Mouse (Mus musculus): ENCODE measurements around the gene Nrp2. TPM values are rescaled to one million over a fixed set of nuclear protein-coding genes. Genes with fewer than 3 reads are reported as not detected.

Nrp2 gene
- polyA plus RNA-seq, 1 experiment from 2014 or later, result 31.1 TPM

DNA sequence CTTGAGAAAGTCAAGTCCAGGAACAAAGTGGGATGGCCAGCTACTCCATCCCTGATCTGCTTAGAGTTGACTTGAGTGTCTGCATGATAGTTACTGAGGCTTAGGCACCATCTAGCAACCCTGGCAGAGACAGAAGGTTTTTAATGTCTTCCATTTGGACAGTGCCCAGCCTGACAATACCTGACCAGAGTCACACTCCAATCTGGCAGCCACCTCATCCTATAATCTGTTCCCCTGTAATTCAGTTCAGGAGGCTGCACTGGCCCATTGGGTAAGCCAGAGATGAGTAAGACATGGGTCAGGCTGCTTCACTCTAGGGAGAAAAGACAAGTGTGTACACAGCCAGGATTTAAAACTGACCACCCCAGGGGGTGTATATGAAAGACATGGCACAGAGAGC, 79.5 kb downstream of the Nrp2 start:
- ATAC-seq, result no peak
- Histone ChIP-seq H3K4me3 (replicated peaks) (no peak overlapping the region), H3K36me3 (peaks cover 10% of the 10 kb centered on the region)

DNA sequence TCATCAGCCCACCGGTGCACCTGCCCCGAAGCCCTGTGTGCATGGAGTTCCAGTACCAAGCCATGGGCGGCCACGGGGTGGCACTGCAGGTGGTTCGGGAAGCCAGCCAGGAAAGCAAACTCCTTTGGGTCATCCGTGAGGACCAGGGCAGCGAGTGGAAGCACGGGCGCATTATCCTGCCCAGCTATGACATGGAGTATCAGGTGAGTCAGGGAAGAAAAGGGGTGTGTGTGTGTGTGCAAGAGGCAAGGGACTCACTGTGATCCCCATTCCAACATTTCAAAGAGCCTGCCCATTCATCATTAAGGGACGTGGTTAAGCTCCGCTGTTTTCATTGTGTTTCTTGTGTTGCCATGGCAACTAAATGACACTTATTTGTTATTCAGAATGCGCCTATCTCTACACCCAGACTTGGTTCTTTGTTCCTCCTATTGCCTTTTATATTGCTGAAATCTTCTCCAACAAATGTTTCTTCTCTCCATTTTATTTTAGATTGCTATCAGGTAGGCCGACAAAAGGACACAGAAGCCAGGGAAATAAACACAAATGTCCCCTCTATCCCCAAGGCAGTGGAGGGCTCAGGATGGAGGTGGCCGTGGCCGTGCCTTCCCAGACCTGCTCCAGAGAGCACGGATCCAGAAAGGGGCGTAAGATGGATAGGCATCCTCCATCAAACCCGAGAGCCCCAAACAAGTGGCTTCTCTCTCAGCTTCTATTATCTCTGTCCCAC, 80.4 kb downstream of the Nrp2 start:
- Histone ChIP-seq H3K9me3 (no peaks in the 10 kb centered on the region), H3K36me3 (peaks cover 10% of the 10 kb centered on the region), H3K27ac (no peak overlapping the region), H3K27me3 (replicated peaks) (no peaks in the 10 kb centered on the region), H3K4me1 (replicated peaks) (no peaks in the 10 kb centered on the region; the same call in 1 of the 2 replicates), H3K9ac (no peak overlapping the region), H3K4me3 (replicated peaks) (no peak overlapping the region), H3K4me2 (replicated peaks) (no peak overlapping the region)
- ATAC-seq, result no peak
- 81% methylated on average over 18 of the region's 18 CpGs for WGBS

More for the DNA sequence above, 79.5 kb downstream of the Nrp2 start:
- Histone ChIP-seq H3K9me3 (no peaks in the 10 kb centered on the region), H3K27me3 (replicated peaks) (no peaks in the 10 kb centered on the region), H3K4me1 (replicated peaks) (peaks cover under 1% of the 10 kb centered on the region), H3K4me2 (replicated peaks) (no peak overlapping the region), H3K27ac (no peak overlapping the region), H3K9ac (no peak overlapping the region)

DNA sequence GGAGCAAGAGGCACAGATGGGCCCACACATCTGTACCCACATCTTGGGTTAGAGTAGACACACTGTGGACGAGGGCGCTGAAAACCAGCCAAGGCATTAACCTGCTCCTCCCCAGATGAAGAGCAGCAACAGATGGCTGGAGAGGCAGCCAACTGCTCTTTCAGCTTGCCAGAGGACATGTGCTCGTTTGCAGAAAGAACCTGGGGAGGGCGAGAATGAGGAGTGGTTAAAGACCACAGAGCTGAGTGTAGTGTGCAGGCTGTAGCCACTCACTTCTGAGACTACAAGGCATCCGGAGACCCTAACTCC, 81.0 kb downstream of the Nrp2 start:
- H3K4me1 ChIP-seq (replicated peaks), result no peaks in the 10 kb centered on the region; the same call in 1 of the 2 replicates
- H3K9me3 ChIP-seq, result no peaks in the 10 kb centered on the region
- no peak for ATAC-seq
- no peaks in the 10 kb centered on the region for H3K27me3 ChIP-seq (replicated peaks)
- no peak overlapping the region for H3K4me2 ChIP-seq (replicated peaks)
- H3K36me3 ChIP-seq, result peaks cover 10% of the 10 kb centered on the region
- H3K27ac ChIP-seq, result no peak overlapping the region
- 67% methylated on average over 5 of the region's 5 CpGs for WGBS
- no peak overlapping the region for H3K9ac ChIP-seq
- H3K4me3 ChIP-seq (replicated peaks), result no peak overlapping the region

DNA sequence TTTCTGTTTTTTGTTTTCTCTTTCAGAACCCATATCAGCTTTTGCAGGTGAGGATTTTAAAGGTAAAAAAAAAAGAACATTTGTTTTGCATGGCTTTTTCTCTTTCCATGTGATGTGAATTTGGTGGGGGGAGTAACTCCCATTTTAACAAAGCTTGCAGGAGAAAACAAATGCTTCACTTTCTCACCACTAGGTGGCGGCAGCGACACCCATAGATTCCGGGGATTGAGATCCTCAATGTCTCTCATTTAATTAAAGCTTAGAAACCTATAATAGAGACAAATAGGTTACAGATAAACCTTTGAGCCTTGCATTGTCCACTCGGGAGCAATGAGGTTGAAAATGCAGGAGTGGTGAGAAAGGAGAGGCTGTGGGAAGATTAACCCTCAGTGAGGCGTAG, 83.2 kb downstream of the Nrp2 start:
- peaks cover 10% of the 10 kb centered on the region for H3K36me3 ChIP-seq
- no peaks in the 10 kb centered on the region for H3K9me3 ChIP-seq
- H3K9ac ChIP-seq, result no peak overlapping the region
- 24% methylated on average over 5 of the region's 5 CpGs for WGBS
- no peaks in the 10 kb centered on the region for H3K4me1 ChIP-seq (replicated peaks)
- no peaks in the 10 kb centered on the region for H3K27me3 ChIP-seq (replicated peaks)
- H3K27ac ChIP-seq, result no peak overlapping the region
- ATAC-seq, result no peak
- no peak overlapping the region for H3K4me2 ChIP-seq (replicated peaks)
- no peak overlapping the region for H3K4me3 ChIP-seq (replicated peaks)

DNA sequence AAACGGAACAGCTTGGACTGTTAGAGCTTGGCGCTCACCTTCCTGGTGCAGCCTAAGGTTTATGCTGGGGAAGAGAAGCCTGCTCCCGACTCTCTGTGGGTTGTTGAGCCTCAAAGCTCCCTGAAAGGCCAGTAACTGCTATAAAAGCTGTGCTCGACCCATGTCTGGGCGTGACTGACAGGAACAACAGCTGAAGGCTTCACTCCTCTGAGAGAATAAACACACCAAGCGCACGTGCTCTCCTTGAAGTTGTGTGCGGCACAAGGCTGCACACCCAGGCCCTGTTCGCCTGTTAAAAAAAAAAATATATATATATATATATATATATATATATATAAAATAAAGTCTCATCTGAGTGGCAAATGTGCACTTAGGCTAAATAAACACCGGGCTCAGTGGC, 84.5 kb downstream of the Nrp2 start:
- Histone ChIP-seq H3K4me2 (replicated peaks) (no peak overlapping the region), H3K9me3 (no peaks in the 10 kb centered on the region), H3K27ac (no peak overlapping the region), H3K27me3 (replicated peaks) (no peaks in the 10 kb centered on the region), H3K36me3 (peaks cover 10% of the 10 kb centered on the region), H3K4me1 (replicated peaks) (no peaks in the 10 kb centered on the region), H3K4me3 (replicated peaks) (no peak overlapping the region), H3K9ac (no peak overlapping the region)
- 83% methylated on average over 10 of the region's 10 CpGs for WGBS
- ATAC-seq, result no peak

DNA sequence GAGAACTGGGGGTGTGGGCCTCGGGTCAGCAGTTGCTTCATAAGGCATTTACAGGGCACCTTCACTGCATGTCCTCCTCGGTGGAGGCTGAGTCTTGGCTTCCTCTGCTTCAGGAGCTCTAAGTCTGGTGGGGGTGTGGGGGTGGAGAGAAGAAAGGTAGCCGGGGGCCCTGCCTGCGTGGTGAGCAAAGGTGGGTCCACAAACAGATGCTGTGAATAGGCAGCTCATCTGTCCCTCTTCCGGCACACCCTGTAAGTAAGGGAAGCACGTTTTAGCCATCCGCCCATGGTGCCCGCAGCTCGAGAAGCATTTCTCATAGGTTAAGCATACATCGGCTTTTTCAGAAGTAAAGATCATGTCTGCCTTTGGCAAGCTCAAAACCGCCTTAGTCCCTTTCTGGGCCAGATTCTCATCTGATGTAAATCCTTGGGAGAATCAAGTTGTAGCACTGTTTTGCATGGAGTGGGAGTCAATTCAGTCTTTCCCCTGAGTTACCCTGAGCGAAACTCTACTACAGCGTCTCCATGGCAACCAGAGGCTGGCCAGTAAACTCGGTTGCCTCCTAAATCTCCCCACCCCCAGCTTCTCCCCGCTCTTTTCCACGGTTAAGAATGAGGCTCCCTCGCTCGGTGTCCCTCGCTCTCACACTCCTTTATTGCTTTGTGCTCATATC, 91.3 kb downstream of the Nrp2 start:
- Histone ChIP-seq H3K4me1 (replicated peaks) (peaks cover 7% of the 10 kb centered on the region; the same call in 1 of the 2 replicates), H3K4me3 (replicated peaks) (no peak overlapping the region), H3K27ac (no peak overlapping the region), H3K9me3 (no peaks in the 10 kb centered on the region), H3K27me3 (replicated peaks) (no peaks in the 10 kb centered on the region), H3K9ac (no peak overlapping the region), H3K4me2 (replicated peaks) (no peak overlapping the region), H3K36me3 (no peaks in the 10 kb centered on the region)
- WGBS, result 39% methylated on average over 19 of the region's 19 CpGs
- no peak for ATAC-seq

DNA sequence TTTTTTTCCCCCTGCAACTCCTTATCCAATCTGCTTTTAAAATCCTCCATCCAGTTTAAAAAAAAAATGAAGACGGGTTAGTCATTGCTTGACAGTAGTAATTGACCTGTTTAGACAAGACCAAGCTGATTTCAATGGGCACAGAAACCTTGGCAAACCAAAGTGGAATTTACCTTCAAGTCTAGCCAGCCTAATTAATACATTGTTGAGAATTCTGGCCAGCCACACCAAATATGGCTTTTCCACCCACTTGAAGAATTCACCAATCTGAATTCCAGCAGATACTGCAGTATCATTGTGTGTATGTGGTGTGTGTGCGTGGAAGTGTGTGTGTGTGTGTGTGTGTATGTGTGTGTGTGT, 91.8 kb downstream of the Nrp2 start:
- Histone ChIP-seq H3K4me2 (replicated peaks) (no peak overlapping the region), H3K9ac (no peak overlapping the region), H3K9me3 (no peaks in the 10 kb centered on the region), H3K27ac (no peak overlapping the region), H3K27me3 (replicated peaks) (no peaks in the 10 kb centered on the region), H3K4me1 (replicated peaks) (peaks cover 7% of the 10 kb centered on the region; the same call in 1 of the 2 replicates), H3K4me3 (replicated peaks) (no peak overlapping the region), H3K36me3 (no peaks in the 10 kb centered on the region)
- no peak for ATAC-seq
- 61% methylated on average over 2 of the region's 2 CpGs for WGBS

DNA sequence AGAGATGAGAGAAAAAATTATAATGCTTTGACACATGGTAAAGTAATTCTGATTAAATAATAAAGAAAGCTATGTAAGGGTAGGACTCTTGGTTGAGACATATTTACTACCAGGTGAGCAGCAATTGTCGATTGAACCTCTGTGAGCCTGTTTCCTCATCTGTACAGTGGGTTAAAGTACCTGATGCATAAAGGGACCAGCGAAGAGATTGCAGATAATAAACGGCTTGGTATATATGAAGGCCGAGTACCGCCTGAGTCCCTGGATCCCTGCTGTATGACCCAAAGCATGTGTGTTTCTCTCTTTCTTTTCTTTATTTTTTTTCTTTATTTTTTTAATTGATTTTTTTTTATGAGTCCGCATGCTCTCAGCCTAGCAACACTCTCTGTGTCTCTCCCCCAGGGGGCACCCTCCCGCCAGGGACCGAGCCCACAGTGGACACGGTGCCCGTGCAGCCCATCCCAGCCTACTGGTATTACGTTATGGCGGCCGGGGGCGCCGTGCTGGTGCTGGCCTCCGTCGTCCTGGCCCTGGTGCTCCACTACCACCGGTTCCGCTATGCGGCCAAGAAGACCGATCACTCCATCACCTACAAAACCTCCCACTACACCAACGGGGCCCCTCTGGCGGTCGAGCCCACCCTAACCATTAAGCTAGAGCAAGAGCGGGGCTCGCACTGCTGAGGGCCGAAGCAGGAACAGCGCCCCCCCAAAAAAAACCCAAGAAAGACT, 92.4 kb downstream of the Nrp2 start:
- H3K4me1 ChIP-seq (replicated peaks), result peaks cover 7% of the 10 kb centered on the region; the same call in 1 of the 2 replicates
- WGBS, result 43% methylated on average over 28 of the region's 28 CpGs
- no peaks in the 10 kb centered on the region for H3K9me3 ChIP-seq
- H3K27me3 ChIP-seq (replicated peaks), result no peaks in the 10 kb centered on the region
- H3K9ac ChIP-seq, result no peak overlapping the region
- peak overlapping the region; percentile 7; the same call in 1 of the 2 replicates for H3K4me3 ChIP-seq (replicated peaks)
- peak overlapping the region; percentile 44 for H3K4me2 ChIP-seq (replicated peaks)
- H3K27ac ChIP-seq, result peak overlapping the region; percentile 27; the same call in 1 of the 2 replicates
- ATAC-seq, result peak; percentile 72
- H3K36me3 ChIP-seq, result no peaks in the 10 kb centered on the region

DNA sequence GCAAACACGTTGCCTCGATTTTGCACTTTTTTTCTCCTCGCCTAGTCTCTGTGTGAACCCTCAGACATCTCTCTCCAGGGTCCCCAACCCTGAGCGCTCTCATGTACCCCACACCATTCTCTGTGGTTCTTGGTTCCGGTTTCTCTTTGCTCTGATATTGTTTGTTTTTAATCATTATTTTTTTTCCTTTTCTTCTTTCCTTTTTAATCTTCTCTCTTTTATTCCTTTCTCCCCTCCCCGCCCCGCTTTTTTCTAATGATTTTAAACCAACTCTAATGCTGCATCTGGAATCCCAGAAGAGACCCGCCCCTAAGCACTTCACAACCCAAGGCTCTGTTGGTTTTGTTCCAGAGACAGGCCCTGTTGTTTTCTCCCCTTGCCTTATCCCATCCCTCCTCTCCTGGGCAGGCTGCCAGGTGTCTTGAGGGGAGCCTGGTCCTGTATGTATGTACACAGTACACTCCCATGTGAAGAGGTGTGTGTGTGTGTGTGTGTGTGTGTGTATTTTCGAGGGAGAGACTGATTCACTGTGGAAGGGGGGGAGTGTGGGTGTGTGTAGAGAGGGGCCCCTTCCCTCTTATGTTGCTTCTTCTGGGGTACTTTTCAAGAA, 93.1 kb downstream of the Nrp2 start:
- Histone ChIP-seq H3K9ac (no peak overlapping the region), H3K27ac (peak overlapping the region; percentile 27; the same call in 1 of the 2 replicates), H3K4me2 (replicated peaks) (peak overlapping the region; percentile 44), H3K9me3 (no peaks in the 10 kb centered on the region), H3K27me3 (replicated peaks) (no peaks in the 10 kb centered on the region), H3K36me3 (no peaks in the 10 kb centered on the region), H3K4me1 (replicated peaks) (peaks cover 7% of the 10 kb centered on the region; the same call in 1 of the 2 replicates), H3K4me3 (replicated peaks) (0 out of 2 replicates have a peak overlapping the region, but pooled peaks have one; percentile 7)
- peak; percentile 85 for ATAC-seq
- 47% methylated on average over 9 of the region's 9 CpGs for WGBS

DNA sequence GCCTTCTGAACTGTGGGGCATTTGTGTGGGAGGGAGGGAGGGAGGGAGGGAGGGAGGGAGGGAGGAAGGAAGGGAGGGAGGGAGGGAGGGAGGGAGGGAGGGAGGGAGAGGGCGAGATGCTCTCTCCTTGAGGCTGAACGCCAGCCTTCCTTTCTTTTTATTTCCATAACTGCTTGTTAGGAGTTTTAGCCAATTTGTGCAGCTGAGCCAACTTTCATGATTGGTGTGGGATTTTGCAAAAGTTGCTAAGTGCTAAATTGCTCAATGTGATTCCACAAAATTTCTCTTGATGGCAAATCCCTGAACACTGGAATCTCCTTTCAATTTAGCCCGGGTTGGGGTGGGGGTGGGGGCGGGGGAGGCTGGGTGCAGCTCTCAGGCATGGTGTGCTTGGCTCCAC, 96.3 kb downstream of the Nrp2 start:
- no peak overlapping the region for H3K9ac ChIP-seq
- no peak overlapping the region for H3K4me2 ChIP-seq (replicated peaks)
- ATAC-seq, result no peak
- no peaks in the 10 kb centered on the region for H3K27me3 ChIP-seq (replicated peaks)
- H3K4me3 ChIP-seq (replicated peaks), result no peak overlapping the region
- H3K27ac ChIP-seq, result no peak overlapping the region
- H3K9me3 ChIP-seq, result no peaks in the 10 kb centered on the region
- no peaks in the 10 kb centered on the region for H3K36me3 ChIP-seq
- 50% methylated on average over 4 of the region's 4 CpGs for WGBS
- H3K4me1 ChIP-seq (replicated peaks), result peaks cover 5% of the 10 kb centered on the region; the same call in 1 of the 2 replicates

DNA sequence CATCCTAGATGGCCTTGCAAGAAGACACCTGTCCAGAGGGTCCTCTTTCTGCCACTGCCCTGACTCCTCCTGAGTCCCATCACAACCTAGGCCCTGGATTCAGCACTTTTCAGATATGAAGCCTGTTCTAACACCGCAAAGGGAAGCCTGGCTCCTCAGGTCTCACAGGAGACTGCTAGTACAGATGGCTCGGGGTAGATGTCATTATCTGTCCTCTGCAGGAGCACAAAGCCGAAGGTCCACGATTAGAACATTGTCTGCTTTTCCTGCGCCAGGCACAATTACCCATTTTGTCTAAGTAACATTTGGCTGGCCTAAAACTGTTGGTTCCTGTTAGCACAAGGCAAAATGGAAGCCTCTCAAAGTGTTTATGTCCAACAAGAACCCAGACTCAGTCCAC, 97.3 kb downstream of the Nrp2 start:
- WGBS, result 87% methylated on average over 5 of the region's 5 CpGs
- H3K36me3 ChIP-seq, result no peaks in the 10 kb centered on the region
- H3K4me2 ChIP-seq (replicated peaks), result no peak overlapping the region
- peaks cover 5% of the 10 kb centered on the region; the same call in 1 of the 2 replicates for H3K4me1 ChIP-seq (replicated peaks)
- no peak overlapping the region for H3K4me3 ChIP-seq (replicated peaks)
- no peaks in the 10 kb centered on the region for H3K9me3 ChIP-seq
- H3K27ac ChIP-seq, result no peak overlapping the region
- no peak for ATAC-seq
- H3K27me3 ChIP-seq (replicated peaks), result no peaks in the 10 kb centered on the region
- H3K9ac ChIP-seq, result no peak overlapping the region

DNA sequence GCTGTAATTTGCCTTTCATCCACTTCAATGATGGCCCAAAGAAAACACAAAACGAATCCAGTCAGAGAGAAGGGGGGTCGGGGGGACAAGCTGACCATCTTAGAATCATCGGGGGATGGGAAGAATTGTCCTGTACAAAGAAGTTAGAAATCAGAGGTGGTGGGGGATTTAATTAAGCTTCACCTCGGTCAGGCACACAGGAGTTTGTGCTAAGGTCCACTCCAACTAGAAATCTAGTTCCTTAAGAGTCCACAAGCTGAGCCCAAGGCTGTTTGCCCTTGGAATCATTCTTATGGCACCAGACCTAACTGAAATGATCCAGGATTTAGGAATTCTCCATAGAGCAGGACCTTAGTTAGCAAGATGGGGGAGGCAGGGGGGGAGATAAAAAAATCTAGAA, 98.3 kb downstream of the Nrp2 start:
- Histone ChIP-seq H3K9ac (no peak overlapping the region), H3K4me1 (replicated peaks) (no peaks in the 10 kb centered on the region), H3K9me3 (no peaks in the 10 kb centered on the region), H3K36me3 (no peaks in the 10 kb centered on the region), H3K27ac (no peak overlapping the region), H3K4me2 (replicated peaks) (no peak overlapping the region), H3K27me3 (replicated peaks) (no peaks in the 10 kb centered on the region), H3K4me3 (replicated peaks) (no peak overlapping the region)
- 76% methylated on average over 4 of the region's 4 CpGs for WGBS
- no peak for ATAC-seq
